Mouse (Mus musculus): ENCODE measurements at regions not wholly inside any gene's neighbourhood (a gene's known extent, or its start where the extent isn't known, plus 50 kb on each side); places are given as distances from the start of the nearest gene placed in this dataset.

DNA sequence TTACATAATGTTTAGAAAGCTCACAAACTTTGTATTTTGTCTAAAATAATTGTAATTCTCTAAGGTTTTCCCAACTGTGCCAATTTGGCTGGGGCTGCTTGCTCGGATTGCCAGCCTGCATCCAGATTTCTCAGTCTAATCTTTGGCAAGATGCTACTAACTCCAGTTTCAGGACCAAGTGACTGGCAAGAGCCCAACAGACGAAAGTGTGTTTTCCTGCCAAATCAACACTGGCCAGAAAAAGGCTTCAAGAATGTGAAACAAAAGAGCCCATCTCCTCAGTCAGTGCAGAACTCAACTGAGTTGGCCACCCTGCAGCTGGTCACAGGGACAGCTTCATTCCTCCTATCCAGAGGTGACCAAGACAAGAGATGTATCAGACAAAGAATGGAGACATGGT is 627.3 kb upstream of the Acvr2a start:
- TF ChIP-seq CTCF (IDR thresholded peaks at IDR 0.05; ENCODE audit: borderline replicate concordance, extremely low read depth, insufficient read depth, insufficient read length) (no peak), POLR2A (IDR thresholded peaks at IDR 0.05; ENCODE audit: borderline replicate concordance, extremely low read depth, insufficient read depth, insufficient read length, poor library complexity, severe bottlenecking) (no peak)
